Mouse (Mus musculus) hematopoietic multipotent progenitor cell, adult 10-12 weeks (in vitro differentiated cells): ENCODE data around the gene Caln1. TPM values are rescaled to one million over a fixed set of nuclear protein-coding genes. Genes with fewer than 3 reads are reported as not detected.

Experiments used
- polyA plus RNA-seq: library from polyadenylated mRNA; stranded (reverse); fragments of >175 nt; gene quantifications from 2 replicates; pipeline ENCODE4 v1.2.3, GENCODE M21; 2012; ENCODE audit warnings: low replicate concordance

Gene Caln1
- polyA plus RNA-seq = not detected in 2 replicates

DNA sequence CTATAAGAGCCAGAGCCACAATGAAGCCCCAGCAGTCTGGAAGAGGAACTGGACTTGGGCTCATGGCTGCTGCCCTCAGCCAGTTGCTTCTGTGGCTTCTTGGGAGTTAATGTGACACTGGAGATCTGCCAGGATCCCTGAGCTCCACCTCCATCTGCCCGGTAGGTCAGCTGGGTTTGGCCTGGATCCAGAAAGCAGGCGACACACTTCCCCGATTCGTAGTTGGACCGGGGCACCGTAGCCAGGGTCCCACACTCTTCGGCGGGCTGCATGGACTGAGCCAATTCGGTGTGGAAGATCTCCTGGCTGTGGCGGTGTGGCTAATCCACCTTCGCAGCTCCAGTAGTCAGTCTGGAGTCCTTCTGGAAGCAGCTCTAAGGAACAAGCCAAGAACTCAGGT, at the start of gene Caln1:
Gene Caln1 (plus strand): TSS at position 219 of the 400 bp plus-strand sequence.

DNA sequence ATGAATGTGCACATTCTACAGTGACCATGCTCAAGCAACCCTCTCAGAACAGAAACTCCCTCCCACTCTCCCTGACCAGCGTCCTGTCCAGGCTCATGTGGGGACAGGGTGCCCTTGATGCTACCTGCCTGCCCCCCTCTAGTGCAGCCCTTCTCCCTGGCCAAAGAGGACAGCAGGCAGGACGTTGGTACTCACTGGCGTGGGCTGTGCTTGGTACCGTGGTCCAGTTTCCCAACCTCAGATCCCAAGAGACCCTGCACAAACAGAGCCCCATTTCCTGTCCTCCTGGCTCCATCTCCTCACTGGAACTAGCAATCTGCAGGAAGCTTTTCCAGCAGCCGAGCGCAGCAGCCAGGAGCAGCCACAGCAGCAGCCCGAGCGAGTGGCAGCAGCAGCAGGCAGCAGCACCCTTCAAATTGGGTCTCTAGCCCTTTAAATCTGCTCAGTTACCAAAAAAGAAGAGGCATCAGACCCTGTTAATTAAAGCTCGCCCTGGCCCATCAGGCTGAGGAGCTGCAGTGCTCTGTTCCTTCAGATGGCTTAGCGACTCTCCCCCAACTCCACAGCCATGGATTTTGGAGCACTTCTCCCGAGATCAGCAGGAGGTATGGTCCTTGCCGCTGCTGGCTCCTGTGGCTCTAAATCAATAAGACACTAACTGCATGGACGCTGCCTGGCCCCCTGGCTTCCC, 15.1 kb downstream of the Caln1 start, which contains the start of gene A330070K13Rik:
Gene A330070K13Rik (minus strand): TSS at position 410 of the 691 bp plus-strand sequence.

Other genes with a start within 250 kb of the Caln1 start
- gene Kctd7, start 224.6 kb upstream of the Caln1 start, polyA plus RNA-seq = 6.3 and 8.8 TPM in 2 replicates
- 18.4 and 26.5 TPM in 2 replicates for gene Rabgef1, start 197.7 kb upstream of the Caln1 start, polyA plus RNA-seq
- 21.7 and 46.6 TPM in 2 replicates for gene Tmem248, start 152.4 kb upstream of the Caln1 start, polyA plus RNA-seq
- 7.0 and 29.9 TPM in 2 replicates for gene Sbds, start 113.9 kb upstream of the Caln1 start, polyA plus RNA-seq
- 5.4 and 7.6 TPM in 2 replicates for gene Tyw1, start 113.8 kb upstream of the Caln1 start, polyA plus RNA-seq
- gene A330070K13Rik, start 15.2 kb downstream of the Caln1 start, polyA plus RNA-seq = not detected in 2 replicates